Mouse (Mus musculus): ENCODE measurements around the gene Fbxo39. TPM values are rescaled to one million over a fixed set of nuclear protein-coding genes. Genes with fewer than 3 reads are reported as not detected.

Fbxo39 gene
- polyA plus RNA-seq, 1 experiment: not detected

DNA sequence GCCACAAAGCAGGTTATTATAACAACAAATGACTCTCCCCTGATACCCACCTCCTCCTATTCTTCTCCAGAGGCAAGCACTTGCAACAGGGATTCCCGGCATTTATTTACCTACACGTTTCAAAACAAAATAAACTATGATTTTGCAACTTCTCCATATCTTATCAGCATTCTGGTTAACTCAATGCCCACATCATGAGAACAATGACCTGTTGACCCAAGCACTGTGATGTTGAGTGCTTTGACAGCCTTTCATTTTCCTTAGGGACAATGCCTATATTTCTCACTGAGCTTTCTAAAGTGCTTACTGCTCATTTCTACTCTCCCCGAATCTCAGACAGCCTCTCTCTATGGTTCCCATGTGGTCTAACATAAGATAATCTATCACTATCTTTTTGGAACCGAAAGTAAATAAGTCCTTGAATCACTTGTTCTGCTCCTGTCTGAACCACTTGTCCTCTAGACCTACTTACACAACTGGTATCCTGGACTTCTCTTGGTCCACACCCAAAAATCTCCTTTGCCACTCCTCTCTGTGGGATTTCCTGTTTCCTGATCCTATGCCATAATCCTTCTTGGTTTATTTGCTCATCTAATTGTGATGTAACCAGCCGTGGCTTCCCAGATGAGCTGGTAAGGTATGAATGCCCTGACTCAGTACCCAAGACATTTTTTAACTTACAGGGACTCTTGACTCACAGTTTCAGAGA, 32.9 kb upstream of the Fbxo39 start:
- Histone ChIP-seq H3K36me3 (ENCODE audit: control insufficient read depth, insufficient read depth, low read length) (no peaks in the 10 kb centered on the region), H3K4me3 (ENCODE audit: low read depth, low read length) (no peak overlapping the region), H3K27me3 (ENCODE audit: control insufficient read depth, insufficient read depth, low read length) (no peaks in the 10 kb centered on the region), H3K4me1 (ENCODE audit: control insufficient read depth, insufficient read depth, insufficient read length, low read length) (no peaks in the 10 kb centered on the region), H3K27ac (ENCODE audit: insufficient read depth, low read depth, low read length) (no peak overlapping the region)
- WGBS: 53% methylated on average over 5 of the region's 5 CpGs
- TF ChIP-seq POLR2A (IDR thresholded peaks at IDR 0.05; ENCODE audit: low read depth, low read length) (no peak), CTCF (IDR thresholded peaks at IDR 0.05; ENCODE audit: extremely low read depth, insufficient read length, insufficient replicate concordance, low read depth, low read length) (no peak)

DNA sequence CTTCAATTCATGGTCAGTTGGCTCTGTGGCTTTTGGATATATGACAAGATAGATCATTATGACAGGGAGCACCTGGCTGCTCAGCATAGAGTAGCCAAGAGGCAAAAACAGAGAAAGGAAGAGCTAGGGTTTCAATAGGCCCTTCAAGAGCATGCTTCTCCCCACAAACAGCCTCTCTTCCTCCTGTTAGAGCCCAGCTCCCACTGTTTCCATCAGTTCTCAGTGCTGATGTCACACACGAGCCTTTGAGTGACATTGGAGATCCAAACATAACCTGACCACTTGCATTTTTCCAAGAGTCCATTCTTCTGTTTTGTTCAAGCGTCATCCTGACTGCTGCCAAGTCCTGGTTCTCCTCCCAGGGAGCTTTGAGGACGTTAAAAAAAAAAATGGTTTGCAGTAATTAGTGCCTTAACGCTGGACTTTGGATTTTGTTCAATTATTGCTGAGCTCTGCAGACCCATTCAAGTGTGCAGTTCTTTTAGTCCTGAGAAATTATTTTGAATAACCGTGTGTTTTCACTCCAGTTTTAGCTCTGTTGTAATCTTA, 32.3 kb upstream of the Fbxo39 start:
- H3K36me3 ChIP-seq (ENCODE audit: control insufficient read depth, insufficient read depth, low read length): no peaks in the 10 kb centered on the region
- H3K4me3 ChIP-seq (ENCODE audit: low read depth, low read length): no peak overlapping the region
- H3K27ac ChIP-seq (ENCODE audit: insufficient read depth, low read depth, low read length): no peak overlapping the region
- H3K4me1 ChIP-seq (ENCODE audit: control insufficient read depth, insufficient read depth, insufficient read length, low read length): no peaks in the 10 kb centered on the region
- 22% methylated on average over 5 of the region's 5 CpGs for WGBS
- no peak for TF ChIP-seq POLR2A (IDR thresholded peaks at IDR 0.05; ENCODE audit: low read depth, low read length)
- no peak for TF ChIP-seq CTCF (IDR thresholded peaks at IDR 0.05; ENCODE audit: extremely low read depth, insufficient read length, insufficient replicate concordance, low read depth, low read length)
- H3K27me3 ChIP-seq (ENCODE audit: control insufficient read depth, insufficient read depth, low read length): no peaks in the 10 kb centered on the region

DNA sequence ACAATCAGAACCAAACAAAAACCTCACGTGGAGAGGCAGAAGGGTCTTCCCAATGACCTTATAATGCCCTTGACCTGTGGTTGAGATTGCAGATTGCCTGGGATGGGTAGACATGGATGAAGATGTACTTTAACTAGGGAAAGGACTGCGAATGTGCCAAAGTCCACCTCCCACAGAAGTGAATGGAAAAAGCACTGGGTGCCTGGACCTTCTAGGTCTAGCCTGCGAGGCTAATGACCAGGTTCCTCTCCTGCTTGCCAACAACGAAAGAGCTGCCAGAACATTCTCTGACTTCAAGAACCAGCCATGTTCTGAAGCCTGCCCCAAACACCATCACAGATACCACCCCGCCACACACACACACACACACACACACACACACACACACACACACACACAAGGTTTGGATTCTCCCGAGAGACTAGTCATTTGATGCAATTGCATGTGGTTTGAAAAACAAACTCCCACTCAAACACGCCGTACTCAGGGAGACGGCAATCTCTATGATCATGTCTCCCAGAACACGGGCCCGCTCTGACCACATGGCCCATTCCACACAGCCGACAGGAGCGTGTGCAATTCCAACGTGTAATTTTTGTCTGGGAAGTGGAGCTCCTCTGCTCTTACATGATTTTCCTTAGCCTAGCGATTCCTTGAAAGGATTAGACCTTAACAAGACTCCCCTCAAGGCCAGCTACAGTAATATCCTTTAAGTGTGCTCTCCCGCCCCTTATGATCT, 30.6 kb upstream of the Fbxo39 start:
- no peak for TF ChIP-seq POLR2A (IDR thresholded peaks at IDR 0.05; ENCODE audit: low read depth, low read length)
- no peak for TF ChIP-seq CTCF (IDR thresholded peaks at IDR 0.05; ENCODE audit: extremely low read depth, insufficient read length, insufficient replicate concordance, low read depth, low read length)
- no peak overlapping the region for H3K27ac ChIP-seq (ENCODE audit: insufficient read depth, low read depth, low read length)
- H3K36me3 ChIP-seq (ENCODE audit: control insufficient read depth, insufficient read depth, low read length): no peaks in the 10 kb centered on the region
- 84% methylated on average over 16 of the region's 16 CpGs for WGBS
- no peaks in the 10 kb centered on the region for H3K4me1 ChIP-seq (ENCODE audit: control insufficient read depth, insufficient read depth, insufficient read length, low read length)
- no peak overlapping the region for H3K4me3 ChIP-seq (ENCODE audit: low read depth, low read length)
- no peaks in the 10 kb centered on the region for H3K27me3 ChIP-seq (ENCODE audit: control insufficient read depth, insufficient read depth, low read length)

DNA sequence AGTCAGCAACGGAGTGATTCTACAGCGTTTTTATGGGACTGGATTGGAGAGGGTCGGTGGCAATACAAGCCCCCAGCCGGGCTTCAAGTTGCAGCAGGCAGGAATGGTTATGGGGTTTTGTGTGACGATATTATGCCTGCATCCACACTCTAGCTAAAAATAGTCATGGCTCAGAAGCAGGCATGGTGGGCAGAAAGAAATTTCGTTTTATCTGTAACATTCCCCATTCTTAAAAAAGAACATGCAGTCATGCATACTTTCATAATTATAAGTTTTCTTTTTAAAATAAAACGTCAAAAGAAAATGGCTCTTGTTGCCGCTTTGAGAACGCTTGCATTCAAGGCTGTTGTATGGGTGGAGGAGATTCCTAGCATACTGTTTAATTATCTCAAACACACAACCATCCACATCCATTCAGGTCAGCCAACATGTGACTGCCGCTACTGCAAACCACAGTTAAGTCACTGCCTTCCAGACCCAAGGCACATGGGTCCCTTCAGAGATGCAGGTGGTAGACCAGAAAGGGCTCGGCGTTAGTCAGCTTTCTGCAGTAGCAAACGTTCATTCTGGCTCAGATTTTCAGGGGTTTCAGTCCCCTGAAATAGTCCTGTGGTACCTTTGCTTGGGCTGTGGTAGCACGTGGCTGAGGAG, 29.6 kb upstream of the Fbxo39 start:
- TF ChIP-seq CTCF (IDR thresholded peaks at IDR 0.05; ENCODE audit: extremely low read depth, insufficient read length, insufficient replicate concordance, low read depth, low read length): no peak
- TF ChIP-seq POLR2A (IDR thresholded peaks at IDR 0.05; ENCODE audit: low read depth, low read length): no peak
- no peaks in the 10 kb centered on the region for H3K4me1 ChIP-seq (ENCODE audit: control insufficient read depth, insufficient read depth, insufficient read length, low read length)
- H3K36me3 ChIP-seq (ENCODE audit: control insufficient read depth, insufficient read depth, low read length): no peaks in the 10 kb centered on the region
- no peaks in the 10 kb centered on the region for H3K27me3 ChIP-seq (ENCODE audit: control insufficient read depth, insufficient read depth, low read length)
- H3K27ac ChIP-seq (ENCODE audit: insufficient read depth, low read depth, low read length): no peak overlapping the region
- no peak overlapping the region for H3K4me3 ChIP-seq (ENCODE audit: low read depth, low read length)
- 79% methylated on average over 14 of the region's 14 CpGs for WGBS

- Histone ChIP-seq H3K36me3 (ENCODE audit: control insufficient read depth, insufficient read depth, low read length) (no peaks in the 10 kb centered on the region), H3K27ac (ENCODE audit: insufficient read depth, low read depth, low read length) (no peak overlapping the region), H3K4me1 (ENCODE audit: control insufficient read depth, insufficient read depth, insufficient read length, low read length) (no peaks in the 10 kb centered on the region), H3K4me3 (ENCODE audit: low read depth, low read length) (no peak overlapping the region), H3K27me3 (ENCODE audit: control insufficient read depth, insufficient read depth, low read length) (no peaks in the 10 kb centered on the region)
- 68% methylated on average over 6 of the region's 6 CpGs for WGBS
- TF ChIP-seq POLR2A (IDR thresholded peaks at IDR 0.05; ENCODE audit: low read depth, low read length) (no peak), CTCF (IDR thresholded peaks at IDR 0.05; ENCODE audit: extremely low read depth, insufficient read length, insufficient replicate concordance, low read depth, low read length) (no peak)
These were observed 28.2 kb upstream of the Fbxo39 start for GRCm38 (mm10) chr11:72285971-72286480.

DNA sequence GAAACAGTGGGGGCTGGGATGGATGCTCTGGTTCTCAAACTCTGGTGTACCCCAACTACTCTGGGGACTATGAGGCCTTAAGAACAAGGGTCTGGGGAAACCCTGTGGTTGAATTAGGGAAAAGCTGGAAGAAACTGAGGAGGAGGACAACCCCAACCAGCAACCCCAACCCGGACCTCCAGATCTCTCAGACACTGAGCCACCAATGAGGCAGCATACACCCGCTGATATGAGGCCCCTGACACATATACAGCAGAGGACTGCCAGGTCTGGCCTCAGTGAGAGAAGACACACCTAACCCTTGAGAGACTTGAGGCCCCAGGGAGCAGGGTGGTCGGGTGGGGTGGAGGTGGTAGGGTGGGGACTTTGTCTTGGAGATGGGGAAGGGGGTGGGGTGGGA, 27.6 kb upstream of the Fbxo39 start:
- H3K4me1 ChIP-seq (ENCODE audit: control insufficient read depth, insufficient read depth, insufficient read length, low read length): no peaks in the 10 kb centered on the region
- no peak overlapping the region for H3K27ac ChIP-seq (ENCODE audit: insufficient read depth, low read depth, low read length)
- H3K36me3 ChIP-seq (ENCODE audit: control insufficient read depth, insufficient read depth, low read length): no peaks in the 10 kb centered on the region
- no peaks in the 10 kb centered on the region for H3K27me3 ChIP-seq (ENCODE audit: control insufficient read depth, insufficient read depth, low read length)
- WGBS: 55% methylated on average over 3 of the region's 3 CpGs
- H3K4me3 ChIP-seq (ENCODE audit: low read depth, low read length): no peak overlapping the region
- TF ChIP-seq CTCF (IDR thresholded peaks at IDR 0.05; ENCODE audit: extremely low read depth, insufficient read length, insufficient replicate concordance, low read depth, low read length): no peak
- TF ChIP-seq POLR2A (IDR thresholded peaks at IDR 0.05; ENCODE audit: low read depth, low read length): no peak
